Comparison of ENCODE assay signal across 8 mouse cellular contexts in genomic region chr4:123990293-123991185, GRCm38 (mm10).
DNase-seq lines count a peak whose midpoint lies in the region; ATAC-seq and TF ChIP-seq lines count a peak whose summit lies in the region.

No protein-coding gene starts in this region.

- no peak for TF ChIP-seq CTCF in gastrocnemius, adult 2 months (IDR thresholded peaks at IDR 0.05)

- no peaks in the 10 kb centered on the region for H3K4me1 ChIP-seq in liver, embryonic 11.5 days (replicated peaks; ENCODE audit: control insufficient read depth, insufficient read depth, low read length)

- H3K9me3 ChIP-seq in liver, embryonic 11.5 days (ENCODE audit: control insufficient read depth, low read length): no peaks in the 10 kb centered on the region

- peaks cover 20% of the 10 kb centered on the region for H3K27me3 ChIP-seq in liver, embryonic 11.5 days (replicated peaks; ENCODE audit: control insufficient read depth, insufficient read depth, low read length)

- H3K36me3 ChIP-seq in liver, embryonic 11.5 days (ENCODE audit: control insufficient read depth, insufficient read depth, low read length): no peaks in the 10 kb centered on the region

- H3K27ac ChIP-seq in gastrocnemius, adult 2 months: no peak overlapping the region
- no peak overlapping the region for H3K27ac ChIP-seq in liver, embryonic 11.5 days (ENCODE audit: low read depth, low read length)

- H3K4me3 ChIP-seq in gastrocnemius, adult 2 months: peak overlapping the region; percentile 53
- peak overlapping the region; percentile 20 for H3K4me3 ChIP-seq in liver, embryonic 11.5 days (ENCODE audit: low read depth, low read length)

- peak; percentile 53 for ATAC-seq in liver, embryonic 11.5 days (replicated peaks; ENCODE audit: low FRiP score)
- ATAC-seq in monocyte, adult 5-6 weeks (replicated peaks; ENCODE audit: insufficient number of reproducible peaks, low FRiP score, low TSS enrichment, poor library complexity, severe bottlenecking): no peak

- peak; percentile 34 for DNase-seq in gastrocnemius, adult 2 months
- no peak for DNase-seq in gastrocnemius, postnatal 4 days (ENCODE audit: low spot score in 2 of 2)
- peak; percentile 80 for DNase-seq in adrenal gland, postnatal 14 days
- DNase-seq in frontal cortex, postnatal 36 days (ENCODE audit: low spot score in 2 of 2): peak; percentile 6 to 13
- peak; percentile 88 for DNase-seq in kidney, adult 9 months
- peak; percentile 46 for DNase-seq in liver, embryonic 11.5 days (ENCODE audit: low spot score)
- peak; percentile 16 for DNase-seq in right cerebral cortex, adult 18-20 months

- peak overlapping the region; percentile 52 for H3K4me2 ChIP-seq in liver, embryonic 11.5 days

- 3% methylated on average over 37 of the region's 37 CpGs for WGBS in liver, embryonic 11.5 days

- H3K9ac ChIP-seq in liver, embryonic 11.5 days (ENCODE audit: low read depth, low read length): no peak overlapping the region

- intact Hi-C loops in gastrocnemius, adult 2 months (cut with DNase I): no loop called here

Comparison
In these comparisons a context has a peak if more than half of its experiments do, and no peak if none do; other contexts are left out.
1. DNase-seq: peak in gastrocnemius, adult 2 months (single experiment), adrenal gland, postnatal 14 days (single experiment), frontal cortex, postnatal 36 days (2 of 2), kidney, adult 9 months (single experiment), liver, embryonic 11.5 days (single experiment) and right cerebral cortex, adult 18-20 months (single experiment); none in gastrocnemius, postnatal 4 days (0 of 2).